Mouse (Mus musculus) liver, postnatal 0 days (tissue): Measurements from ENCODE around the gene Rps6ka2. TPM values are rescaled to one million over a fixed set of nuclear protein-coding genes. Genes with fewer than 3 reads are reported as not detected.
A peak's percentile ranks its signal among the peaks of the same experiment; 100 is the strongest.
"Not testable (repeated sequence)": the region's sequence is repeated elsewhere in the genome, so short reads cannot be mapped to it uniquely, and the experiment has no call there.

Source experiments
- ATAC-seq: fragments of 200-750 bp; cut with Nextera tagmentation; 2 replicates; pipeline ENCODE4 v1.8.0; 2017; ENCODE audit warnings: mild to moderate bottlenecking, moderate library complexity
- DNase-seq: peaks from one replicate; pipeline ENCODE4 v3.0.0-alpha.2; 2016
- H3K27ac ChIP-seq: fragments of 300-500 bp; sonication (generic); 2 replicates; pipeline ENCODE4 v1.5.1; 2014; ENCODE audit warnings: antibody characterized with exemption, moderate library complexity, mild to moderate bottlenecking, low read depth
- H3K27me3 ChIP-seq: fragments of 300-500 bp; sonication (generic); 2 replicates; pipeline ENCODE4 v1.6.1; 2014; ENCODE audit warnings: low read length, control low read depth, mixed read lengths; ENCODE audit not compliant: insufficient read depth
- H3K36me3 ChIP-seq: fragments of 300-500 bp; sonication (generic); replicated peaks from 2 replicates; pipeline ENCODE4 v1.6.1; 2014; ENCODE audit warnings: mild to moderate bottlenecking, control low read depth, low read length, moderate library complexity, mixed read lengths; ENCODE audit not compliant: insufficient read depth
- H3K4me1 ChIP-seq: fragments of 300-500 bp; sonication (generic); 2 replicates; pipeline ENCODE4 v1.6.1; 2014; ENCODE audit warnings: antibody characterized with exemption, mild to moderate bottlenecking, control low read depth; ENCODE audit not compliant: insufficient read depth
- H3K4me2 ChIP-seq: fragments of 300-500 bp; sonication (generic); 2 replicates; pipeline ENCODE4 v1.6.1; 2014; ENCODE audit warnings: low read depth, mild to moderate bottlenecking, low read length, moderate library complexity, mixed read lengths
- H3K4me3 ChIP-seq: fragments of 300-500 bp; sonication (generic); 2 replicates; pipeline ENCODE4 v1.5.1; 2014; ENCODE audit warnings: low read depth, low read length
- H3K9ac ChIP-seq: fragments of 300-500 bp; sonication (generic); replicated peaks from 2 replicates; pipeline ENCODE4 v1.6.1; 2014; ENCODE audit warnings: mild to moderate bottlenecking, moderate library complexity
- H3K9me3 ChIP-seq: fragments of 300-500 bp; sonication (generic); 2 replicates; pipeline ENCODE4 v1.6.1; 2016; ENCODE audit warnings: mild to moderate bottlenecking, control low read depth, low read length, mixed read lengths
- CTCF ChIP-seq: sonication (generic); IDR thresholded peaks from 2 replicates; pipeline ENCODE4 v1.5.1; 2016; ENCODE audit warnings: antibody characterized with exemption, low read depth
- EP300 ChIP-seq: IDR thresholded peaks from 2 replicates; pipeline ENCODE4 v1.6.1; 2016; ENCODE audit warnings: antibody characterized with exemption, low read depth, mild to moderate bottlenecking
- WGBS: fragments of 180-500 bp; shearing (Covaris S2); extraction: QIAGEN DNeasy Blood & Tissue Kit; methylation state at CpG from one replicate; pipeline ENCODE4 v1.1.7; 2014; ENCODE audit not compliant: insufficient replicate concordance; 5-methylcytosine and 5-hydroxymethylcytosine counted together
- polyA plus RNA-seq: library from polyadenylated mRNA; unstranded; fragments of >200 nt; fragmentation: Nextera tagmentation; extraction: Ambion mirVana; gene quantifications from 2 replicates; pipeline ENCODE4 v1.2.1, GENCODE M21; 2015

Gene Rps6ka2
- polyA plus RNA-seq, 1 experiment from 2014 or later, result 1.2 TPM

DNA sequence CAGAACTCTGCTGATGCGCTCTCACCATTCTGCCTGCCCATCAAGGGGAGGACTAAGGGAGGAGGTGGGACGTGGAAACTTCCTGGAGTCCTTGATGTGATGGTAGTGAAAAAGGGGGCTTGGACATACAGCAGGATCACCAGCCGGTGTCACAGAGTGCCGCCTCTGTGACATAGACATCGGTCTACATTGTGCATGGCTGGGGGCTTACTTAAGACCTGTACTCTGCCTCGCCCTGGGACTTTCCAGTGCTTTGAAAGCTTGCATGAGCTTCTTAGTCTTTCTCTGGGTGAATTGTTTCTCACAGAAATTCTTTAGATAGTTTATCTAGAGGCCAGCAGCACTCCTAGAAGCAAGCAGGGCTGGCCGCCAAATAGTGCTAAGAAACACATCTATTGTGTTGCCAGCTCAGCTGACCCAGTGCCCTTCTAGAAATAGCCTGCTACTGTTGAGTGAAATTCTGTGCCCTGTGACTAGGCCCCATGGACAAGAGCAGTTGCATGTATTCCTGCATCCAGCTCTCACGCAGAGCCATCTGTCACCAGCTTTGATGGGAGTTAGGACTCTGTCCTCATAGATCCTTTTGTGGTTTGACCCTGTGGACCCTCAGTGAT is 114.5 kb downstream of the Rps6ka2 start:
- Histone ChIP-seq H3K27ac (no peak overlapping the region), H3K4me1 (no peaks in the 10 kb centered on the region), H3K36me3 (no peaks in the 10 kb centered on the region), H3K4me2 (no peak overlapping the region), H3K27me3 (no peaks in the 10 kb centered on the region), H3K9me3 (no peaks in the 10 kb centered on the region), H3K9ac (no peak overlapping the region), H3K4me3 (no peak overlapping the region)
- no peak for TF ChIP-seq EP300
- TF ChIP-seq CTCF, result no peak
- ATAC-seq (no peak), DNase-seq (no peak)
- 74% methylated on average over 8 of the region's 8 CpGs for WGBS

DNA sequence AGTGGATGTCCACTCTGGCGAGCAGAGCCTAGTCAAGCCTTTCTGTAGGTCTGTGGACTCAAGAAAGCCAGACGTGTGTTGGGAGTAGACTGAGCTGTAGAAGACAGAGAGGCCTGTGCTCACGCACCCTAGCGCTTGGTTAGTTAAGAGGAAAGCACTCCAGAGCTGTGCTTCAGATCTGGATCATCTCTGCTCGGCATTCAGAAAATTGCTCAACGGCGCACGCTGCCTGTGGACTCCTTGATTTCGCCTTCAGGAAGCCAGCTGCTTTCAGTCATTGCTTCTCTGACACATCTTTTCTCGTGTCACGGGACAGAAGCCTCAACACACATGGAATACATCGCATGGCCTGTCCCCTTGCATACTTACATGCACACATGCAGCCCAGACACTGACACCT is 115.4 kb downstream of the Rps6ka2 start:
- Histone ChIP-seq H3K27me3 (no peaks in the 10 kb centered on the region), H3K4me2 (no peak overlapping the region), H3K4me1 (no peaks in the 10 kb centered on the region), H3K9ac (no peak overlapping the region), H3K9me3 (no peaks in the 10 kb centered on the region), H3K27ac (no peak overlapping the region), H3K36me3 (no peaks in the 10 kb centered on the region), H3K4me3 (no peak overlapping the region)
- WGBS, result 82% methylated on average over 12 of the region's 12 CpGs
- no peak for DNase-seq
- ATAC-seq, result no peak
- TF ChIP-seq EP300 (no peak), CTCF (no peak)

- H3K27ac ChIP-seq, result no peak overlapping the region
- TF ChIP-seq EP300, result no peak
- no peak for TF ChIP-seq CTCF
- no peak for ATAC-seq
These were observed 116.6 kb downstream of the Rps6ka2 start for GRCm38 (mm10) chr17:7286422-7287050.

GRCm38 (mm10) chr17:7292012-7292684 is 122.2 kb downstream of the Rps6ka2 start:
- no peak overlapping the region for H3K4me3 ChIP-seq
- H3K4me2 ChIP-seq, result no peak overlapping the region
- WGBS, result 80% methylated on average over 11 of the region's 11 CpGs
- TF ChIP-seq CTCF (no peak), EP300 (no peak)
- H3K9ac ChIP-seq, result no peak overlapping the region
- no peaks in the 10 kb centered on the region for H3K27me3 ChIP-seq
- H3K9me3 ChIP-seq, result no peaks in the 10 kb centered on the region
- no peak overlapping the region for H3K27ac ChIP-seq
- no peaks in the 10 kb centered on the region for H3K36me3 ChIP-seq
- DNase-seq (no peak), ATAC-seq (no peak)
- H3K4me1 ChIP-seq, result no peaks in the 10 kb centered on the region

More at GRCm38 (mm10) chr17:7286422-7287050, 116.6 kb downstream of the Rps6ka2 start:
- H3K4me2 ChIP-seq, result no peak overlapping the region
- no peaks in the 10 kb centered on the region for H3K27me3 ChIP-seq
- no peaks in the 10 kb centered on the region for H3K9me3 ChIP-seq
- H3K4me1 ChIP-seq, result no peaks in the 10 kb centered on the region
- H3K36me3 ChIP-seq, result no peaks in the 10 kb centered on the region
- H3K9ac ChIP-seq, result no peak overlapping the region
- H3K4me3 ChIP-seq, result no peak overlapping the region
- no peak for DNase-seq
- WGBS, result 83% methylated on average over 12 of the region's 12 CpGs

DNA sequence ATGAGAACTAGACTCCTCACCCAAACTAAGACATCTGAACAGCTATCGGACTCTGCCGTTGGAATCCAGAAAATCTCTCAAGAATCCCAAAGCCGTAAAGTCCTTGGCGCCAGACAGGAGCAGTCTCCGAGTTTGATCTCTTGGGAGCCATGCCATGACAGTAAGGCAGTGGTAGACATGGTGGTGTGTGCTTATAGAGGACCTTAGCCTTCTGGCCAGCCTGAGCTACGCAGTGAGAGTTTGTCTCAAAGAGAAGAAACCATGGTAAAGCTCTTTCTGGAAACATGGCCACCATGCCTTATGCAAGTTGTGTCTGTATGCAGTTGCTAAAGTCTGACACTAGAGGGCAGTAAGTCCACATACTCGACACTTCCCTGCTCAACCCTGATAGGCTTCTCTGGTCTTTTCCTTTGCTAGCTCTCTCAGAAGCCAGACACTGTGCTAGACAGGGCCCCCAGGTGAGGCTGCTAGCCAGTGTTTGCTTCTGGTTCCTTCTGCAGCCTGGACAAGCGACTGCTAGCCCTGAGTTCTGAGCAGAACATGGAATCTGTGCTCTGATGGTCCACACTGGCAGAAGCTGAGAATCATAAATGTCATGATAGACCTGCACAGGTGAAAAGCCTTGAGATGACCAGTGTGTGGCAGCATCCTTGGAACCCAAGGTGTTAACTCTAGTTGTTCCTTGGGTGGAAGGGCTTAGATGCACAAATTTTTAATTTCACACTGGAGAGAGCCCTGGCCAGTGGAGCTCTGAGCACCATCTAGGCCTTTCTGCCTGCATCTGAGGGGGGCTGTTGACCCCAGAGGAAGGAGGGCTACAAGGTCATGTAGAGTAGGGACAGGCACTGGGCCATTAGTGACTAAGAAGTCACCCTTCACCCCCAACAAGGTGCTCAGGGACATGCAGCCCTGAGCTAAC is 136.6 kb downstream of the Rps6ka2 start:
- H3K4me1 ChIP-seq, DNase-seq, H3K4me2 ChIP-seq, H3K27ac ChIP-seq, H3K36me3 ChIP-seq, H3K27me3 ChIP-seq, H3K9ac ChIP-seq, H3K9me3 ChIP-seq, H3K4me3 ChIP-seq: not testable (repeated sequence)
- TF ChIP-seq CTCF, result peak; percentile 53; the same call in 1 of the 2 replicates
- WGBS, result 53% methylated on average over 8 of the region's 8 CpGs
- ATAC-seq, result peak; percentile 63; the same call in 1 of the 2 replicates

- DNase-seq, result not testable (repeated sequence)
- peak; percentile 19; the same call in 1 of the 2 replicates for ATAC-seq
- WGBS, result 41% methylated on average over 5 of the region's 8 CpGs
These were observed 145.9 kb downstream of the Rps6ka2 start for GRCm38 (mm10) chr17:7315693-7316382.

GRCm38 (mm10) chr17:7319789-7320188 is 149.9 kb downstream of the Rps6ka2 start:
- H3K4me2 ChIP-seq, H3K9me3 ChIP-seq, H3K4me1 ChIP-seq, H3K4me3 ChIP-seq, DNase-seq, ATAC-seq, H3K27me3 ChIP-seq, H3K36me3 ChIP-seq, H3K27ac ChIP-seq, H3K9ac ChIP-seq: not testable (repeated sequence)
- WGBS, result 71% methylated on average over 6 of the region's 6 CpGs

More at GRCm38 (mm10) chr17:7315693-7316382, 145.9 kb downstream of the Rps6ka2 start:
- H3K4me3 ChIP-seq, H3K36me3 ChIP-seq, H3K27me3 ChIP-seq, H3K4me1 ChIP-seq, H3K4me2 ChIP-seq, H3K9ac ChIP-seq, H3K27ac ChIP-seq, H3K9me3 ChIP-seq: not testable (repeated sequence)

- not testable (repeated sequence) for H3K36me3 ChIP-seq, H3K4me3 ChIP-seq, H3K27me3 ChIP-seq, H3K9me3 ChIP-seq, H3K4me1 ChIP-seq, H3K9ac ChIP-seq, ATAC-seq, H3K27ac ChIP-seq, H3K4me2 ChIP-seq, DNase-seq
- 83% methylated on average over 3 of the region's 5 CpGs for WGBS
These were observed 154.4 kb downstream of the Rps6ka2 start, which contains the start of gene Tcp10a for GRCm38 (mm10) chr17:7324346-7324745. Gene Tcp10a (plus strand): TSS chr17:7324646.
